Mouse (Mus musculus) embryo, embryonic 10 days (tissue): ENCODE measurements around the gene Atp5mpl.

ENCODE experiments used
- DNase-seq: peaks from one replicate; pipeline ENCODE4 v3.0.0-alpha.2; 2015; ENCODE audit warnings: low spot score

Gene Atp5mpl

GRCm38 (mm10) chr12:111911796-111912195 lies 55.0 kb downstream of the Atp5mpl start:
- no peak for DNase-seq
